Mouse (Mus musculus): ENCODE measurements at regions not wholly inside any gene's neighbourhood (a gene's known extent, or its start where the extent isn't known, plus 50 kb on each side); places are given as distances from the start of the nearest gene placed in this dataset.

GRCm38 (mm10) chr4:29034406-29034805 is 221.5 kb downstream of the Epha7 start:
- no peak for DNase-seq (ENCODE audit: extremely low spot score in 1 of 2, low spot score in 2 of 2)
- intact Hi-C loops (cut with DNase I): no loop called here

- no peak for DNase-seq (ENCODE audit: extremely low spot score in 1 of 2, low spot score in 2 of 2)
- intact Hi-C loops (cut with DNase I): no loop called here
These were observed 227.1 kb downstream of the Epha7 start for GRCm38 (mm10) chr4:29039993-29040392.

- no peak for DNase-seq (ENCODE audit: extremely low spot score in 1 of 2, low spot score in 2 of 2)
- intact Hi-C loops (cut with DNase I): no loop called here
These were observed 256.0 kb downstream of the Epha7 start for GRCm38 (mm10) chr4:29068678-29069621.

- intact Hi-C loops (cut with DNase I): no loop called here
- no peak for DNase-seq (ENCODE audit: extremely low spot score in 1 of 2, low spot score in 2 of 2)
These were observed 261.3 kb downstream of the Epha7 start for GRCm38 (mm10) chr4:29074204-29074603.

GRCm38 (mm10) chr4:29074851-29075250 is 261.9 kb downstream of the Epha7 start:
- intact Hi-C loops (cut with DNase I): no loop called here
- no peak for DNase-seq (ENCODE audit: extremely low spot score in 1 of 2, low spot score in 2 of 2)

GRCm38 (mm10) chr4:29076683-29077082 is 263.8 kb downstream of the Epha7 start:
- no peak for DNase-seq (ENCODE audit: extremely low spot score in 1 of 2, low spot score in 2 of 2)
- intact Hi-C loops (cut with DNase I): no loop called here

GRCm38 (mm10) chr4:29078391-29078790 is 265.5 kb downstream of the Epha7 start:
- intact Hi-C loops (cut with DNase I): no loop called here
- DNase-seq (ENCODE audit: extremely low spot score in 1 of 2, low spot score in 2 of 2): no peak

GRCm38 (mm10) chr4:29083545-29084290 is 270.8 kb downstream of the Epha7 start:
- intact Hi-C loops (cut with DNase I): no loop called here
- no peak for DNase-seq (ENCODE audit: extremely low spot score in 1 of 2, low spot score in 2 of 2)

GRCm38 (mm10) chr4:29090949-29091348 is 278.0 kb downstream of the Epha7 start:
- intact Hi-C loops (cut with DNase I): no loop called here
- no peak for DNase-seq (ENCODE audit: extremely low spot score in 1 of 2, low spot score in 2 of 2)

GRCm38 (mm10) chr4:29091495-29092211 is 278.7 kb downstream of the Epha7 start:
- no peak for DNase-seq (ENCODE audit: extremely low spot score in 1 of 2, low spot score in 2 of 2)
- intact Hi-C loops (cut with DNase I): no loop called here

GRCm38 (mm10) chr4:29102373-29102772 is 289.4 kb downstream of the Epha7 start:
- intact Hi-C loops (cut with DNase I): no loop called here
- no peak for DNase-seq (ENCODE audit: extremely low spot score in 1 of 2, low spot score in 2 of 2)

GRCm38 (mm10) chr4:29103414-29103813 is 290.5 kb downstream of the Epha7 start:
- intact Hi-C loops (cut with DNase I): no loop called here
- no peak for DNase-seq (ENCODE audit: extremely low spot score in 1 of 2, low spot score in 2 of 2)

- intact Hi-C loops (cut with DNase I): no loop called here
- DNase-seq (ENCODE audit: extremely low spot score in 1 of 2, low spot score in 2 of 2): no peak
These were observed 299.6 kb downstream of the Epha7 start for GRCm38 (mm10) chr4:29112552-29112951.

GRCm38 (mm10) chr4:29117025-29117424 is 304.1 kb downstream of the Epha7 start:
- intact Hi-C loops (cut with DNase I): no loop called here

GRCm38 (mm10) chr4:29117926-29118325 is 305.0 kb downstream of the Epha7 start:
- intact Hi-C loops (cut with DNase I): no loop called here
- peak; percentile 69 to 71 for DNase-seq (ENCODE audit: extremely low spot score in 1 of 2, low spot score in 2 of 2)

More at GRCm38 (mm10) chr4:29117025-29117424, 304.1 kb downstream of the Epha7 start:
- DNase-seq (ENCODE audit: extremely low spot score in 1 of 2, low spot score in 2 of 2): no peak

- intact Hi-C loops (cut with DNase I): no loop called here
These were observed 305.9 kb downstream of the Epha7 start for GRCm38 (mm10) chr4:29118679-29119479.

GRCm38 (mm10) chr4:29119480-29120153 is 306.7 kb downstream of the Epha7 start:
- no peak for DNase-seq (ENCODE audit: extremely low spot score in 1 of 2, low spot score in 2 of 2)
- intact Hi-C loops (cut with DNase I): no loop called here

More at GRCm38 (mm10) chr4:29118679-29119479, 305.9 kb downstream of the Epha7 start:
- no peak for DNase-seq (ENCODE audit: extremely low spot score in 1 of 2, low spot score in 2 of 2)

All from left cerebral cortex, postnatal 10 days (tissue).